Mouse (Mus musculus) testis, adult 2 months (tissue): ENCODE measurements around the gene Klhl11. TPM values are rescaled to one million over a fixed set of nuclear protein-coding genes. Genes with fewer than 3 reads are reported as not detected.

Source experiments
- H3K27ac ChIP-seq: fragments of 200-500 bp; 2 replicates; pipeline ENCODE4 v1.5.1; 2012; ENCODE audit warnings: low read depth, low read length; ENCODE audit not compliant: control insufficient read depth, insufficient read depth
- H3K27me3 ChIP-seq: fragments of 200-500 bp; 2 replicates; pipeline ENCODE4 v1.6.1; 2012; ENCODE audit warnings: mild to moderate bottlenecking, low read length, moderate library complexity; ENCODE audit not compliant: control insufficient read depth, insufficient read depth
- H3K36me3 ChIP-seq: fragments of 200-500 bp; 2 replicates; pipeline ENCODE4 v1.6.1; 2012; ENCODE audit warnings: mild to moderate bottlenecking, low read length; ENCODE audit not compliant: control insufficient read depth, insufficient read depth
- H3K4me1 ChIP-seq: fragments of 200-500 bp; 2 replicates; pipeline ENCODE4 v1.6.1; 2012; ENCODE audit warnings: low read length; ENCODE audit not compliant: control insufficient read depth, insufficient read depth
- H3K4me3 ChIP-seq: fragments of 200-500 bp; 2 replicates; pipeline ENCODE4 v1.5.1; 2012; ENCODE audit warnings: low read depth, mild to moderate bottlenecking, low read length, moderate library complexity, mixed read lengths; ENCODE audit not compliant: control insufficient read depth
- CTCF ChIP-seq: fragments of 200-500 bp; IDR thresholded peaks from 2 replicates; pipeline ENCODE4 v1.5.1; 2012; ENCODE audit warnings: low read depth, mild to moderate bottlenecking, inconsistent platforms, low read length, moderate library complexity; ENCODE audit not compliant: control insufficient read depth, insufficient read depth, insufficient replicate concordance
- POLR2A ChIP-seq: fragments of 200-500 bp; IDR thresholded peaks from 2 replicates; pipeline ENCODE4 v1.6.1; 2012; ENCODE audit warnings: low read depth, mild to moderate bottlenecking, inconsistent platforms, low read length, moderate library complexity; ENCODE audit not compliant: control insufficient read depth
- polyA plus RNA-seq: library from polyadenylated mRNA; depleted of rRNA; stranded (reverse); fragments of >200 nt; gene quantifications from 2 replicates; pipeline ENCODE4 v1.2.3, GENCODE M21; 2012

Gene Klhl11
- polyA plus RNA-seq, 1 experiment = 11.2 TPM

GRCm38 (mm10) chr11:100426820-100427219, 45.7 kb downstream of the Klhl11 start:
- no peak overlapping the region for H3K4me3 ChIP-seq
- H3K27ac ChIP-seq = peak overlapping the region; percentile 88
- no peak for TF ChIP-seq CTCF
- TF ChIP-seq POLR2A = no peak
- no peaks in the 10 kb centered on the region for H3K36me3 ChIP-seq
- H3K4me1 ChIP-seq = peaks cover 23% of the 10 kb centered on the region
- H3K27me3 ChIP-seq = no peaks in the 10 kb centered on the region

- no peak overlapping the region for H3K4me3 ChIP-seq
- H3K27me3 ChIP-seq = no peaks in the 10 kb centered on the region
- peaks cover 20% of the 10 kb centered on the region for H3K4me1 ChIP-seq
- H3K27ac ChIP-seq = peak overlapping the region; percentile 88
- TF ChIP-seq POLR2A (no peak), CTCF (peak; percentile 48; the same call in 1 of the 2 replicates)
- no peaks in the 10 kb centered on the region for H3K36me3 ChIP-seq
These were observed 46.7 kb downstream of the Klhl11 start for GRCm38 (mm10) chr11:100425851-100426250.

GRCm38 (mm10) chr11:100423836-100424235, 48.7 kb downstream of the Klhl11 start:
- TF ChIP-seq POLR2A = no peak
- TF ChIP-seq CTCF = no peak
- Histone ChIP-seq H3K27ac (no peak overlapping the region), H3K27me3 (no peaks in the 10 kb centered on the region), H3K4me3 (no peak overlapping the region), H3K36me3 (no peaks in the 10 kb centered on the region), H3K4me1 (peaks cover 10% of the 10 kb centered on the region)

- Histone ChIP-seq H3K4me3 (no peak overlapping the region), H3K27ac (no peak overlapping the region), H3K27me3 (no peaks in the 10 kb centered on the region), H3K4me1 (peaks cover 4% of the 10 kb centered on the region), H3K36me3 (no peaks in the 10 kb centered on the region)
- no peak for TF ChIP-seq POLR2A
- no peak for TF ChIP-seq CTCF
These were observed 51.0 kb downstream of the Klhl11 start for GRCm38 (mm10) chr11:100421537-100421936.

GRCm38 (mm10) chr11:100414914-100415822, 57.4 kb downstream of the Klhl11 start, which contains the start of gene Fkbp10:
Gene Fkbp10 (plus strand): TSS chr11:100415697.
- no peaks in the 10 kb centered on the region for H3K36me3 ChIP-seq
- H3K4me1 ChIP-seq = peaks cover 19% of the 10 kb centered on the region
- no peak for TF ChIP-seq CTCF
- no peaks in the 10 kb centered on the region for H3K27me3 ChIP-seq
- peak within 1 kb of the TSS; percentile 44; the same call in 1 of the 2 replicates for H3K27ac ChIP-seq
- H3K4me3 ChIP-seq = peak within 1 kb of the TSS; percentile 71

- Histone ChIP-seq H3K4me1 (peaks cover 19% of the 10 kb centered on the region), H3K27me3 (no peaks in the 10 kb centered on the region), H3K4me3 (peak within 1 kb of the TSS; percentile 71), H3K36me3 (no peaks in the 10 kb centered on the region), H3K27ac (peak within 1 kb of the TSS; percentile 44; the same call in 1 of the 2 replicates)
- TF ChIP-seq POLR2A (peak; percentile 1; the same call in 1 of the 2 replicates), CTCF (peak; percentile 43; the same call in 1 of the 2 replicates)
These were observed 58.3 kb downstream of the Klhl11 start, which contains the start of gene P3h4 for GRCm38 (mm10) chr11:100414021-100414913. Gene P3h4 (minus strand): TSS chr11:100414836.
